Mouse (Mus musculus) testis, adult 2 months (tissue): Measurements from ENCODE around the gene Cables2.

Experiments
- CTCF ChIP-seq: fragments of 200-500 bp; IDR thresholded peaks from 2 replicates; pipeline ENCODE4 v1.5.1; 2012; ENCODE audit warnings: low read depth, mild to moderate bottlenecking, inconsistent platforms, low read length, moderate library complexity; ENCODE audit not compliant: control insufficient read depth, insufficient read depth, insufficient replicate concordance
- POLR2A ChIP-seq: fragments of 200-500 bp; IDR thresholded peaks from 2 replicates; pipeline ENCODE4 v1.6.1; 2012; ENCODE audit warnings: low read depth, mild to moderate bottlenecking, inconsistent platforms, low read length, moderate library complexity; ENCODE audit not compliant: control insufficient read depth

DNA sequence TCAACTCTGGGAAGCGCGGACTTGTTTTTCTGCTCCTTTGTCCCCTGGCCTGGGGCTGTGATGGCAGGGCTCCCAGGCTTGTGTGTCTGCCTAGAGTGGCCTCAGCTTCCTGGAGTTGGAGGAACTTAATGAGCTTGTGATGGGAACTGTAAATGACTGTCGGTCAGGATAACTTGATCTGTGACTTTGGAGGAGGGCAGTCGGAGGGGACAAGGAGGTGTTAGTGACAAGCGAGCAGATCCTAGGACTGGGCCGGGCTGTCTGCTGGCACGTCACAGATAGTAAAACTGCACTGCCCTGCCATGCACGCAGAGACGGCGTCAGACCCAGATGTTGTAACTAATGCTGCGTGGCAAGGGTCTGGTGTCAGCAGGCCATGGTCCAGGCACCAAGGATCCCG, 30.2 kb upstream of the Cables2 start:
- TF ChIP-seq CTCF: no peak
- no peak for TF ChIP-seq POLR2A
